Mouse (Mus musculus) hindbrain, embryonic 11.5 days (tissue): ENCODE data around the gene Mrvi1. TPM values are rescaled to one million over a fixed set of nuclear protein-coding genes. Genes with fewer than 3 reads are reported as not detected.

ENCODE experiments used
- ATAC-seq: fragments of 200-750 bp; cut with Nextera tagmentation; 2 replicates; pipeline ENCODE4 v1.8.0; 2017; ENCODE audit warnings: mild to moderate bottlenecking, moderate TSS enrichment, moderate library complexity; ENCODE audit not compliant: low FRiP score
- DNase-seq: peaks from one replicate; pipeline ENCODE4 v3.0.0-alpha.2; 2015; ENCODE audit warnings: low spot score
- H3K27ac ChIP-seq: fragments of 300-500 bp; sonication (generic); 2 replicates; pipeline ENCODE4 v1.5.1; 2014; ENCODE audit warnings: mild to moderate bottlenecking, low read depth, low read length
- H3K27me3 ChIP-seq: fragments of 300-500 bp; sonication (generic); 2 replicates; pipeline ENCODE4 v1.6.1; 2014; ENCODE audit warnings: mild to moderate bottlenecking, low read length, moderate library complexity, mixed read lengths; ENCODE audit not compliant: control insufficient read depth, insufficient read depth
- H3K36me3 ChIP-seq: fragments of 300-500 bp; sonication (generic); 2 replicates; pipeline ENCODE4 v1.6.1; 2014; ENCODE audit warnings: mild to moderate bottlenecking, low read length, moderate library complexity, mixed read lengths; ENCODE audit not compliant: control insufficient read depth, insufficient read depth
- H3K4me1 ChIP-seq: fragments of 300-500 bp; sonication (generic); replicated peaks from 2 replicates; pipeline ENCODE4 v1.6.1; 2014; ENCODE audit warnings: low read length, mixed read lengths; ENCODE audit not compliant: control insufficient read depth, insufficient read depth
- H3K4me2 ChIP-seq: fragments of 300-500 bp; sonication (generic); replicated peaks from 2 replicates; pipeline ENCODE4 v1.6.1; 2014; ENCODE audit warnings: mild to moderate bottlenecking, low read depth, low read length
- H3K4me3 ChIP-seq: fragments of 300-500 bp; sonication (generic); 2 replicates; pipeline ENCODE4 v1.5.1; 2014; ENCODE audit warnings: low read depth, low read length
- H3K9ac ChIP-seq: fragments of 300-500 bp; sonication (generic); 2 replicates; pipeline ENCODE4 v1.6.1; 2014; ENCODE audit warnings: low read depth, low read length
- H3K9me3 ChIP-seq: fragments of 300-500 bp; sonication (generic); 2 replicates; pipeline ENCODE4 v1.6.1; 2016; ENCODE audit warnings: low read length; ENCODE audit not compliant: control insufficient read depth
- WGBS: fragments of 180-500 bp; shearing (Covaris S2); extraction: QIAGEN DNeasy Blood & Tissue Kit; methylation state at CpG from one replicate; pipeline ENCODE4 v1.1.7; 2014; 5-methylcytosine and 5-hydroxymethylcytosine counted together
- polyA plus RNA-seq: library from polyadenylated mRNA; unstranded; fragments of >200 nt; fragmentation: Nextera tagmentation; extraction: Ambion mirVana; gene quantifications from 2 replicates; pipeline ENCODE4 v1.2.1, GENCODE M21; 2014

Mrvi1 gene
- polyA plus RNA-seq, 1 experiment from 2014 or later, result 1.4 TPM

- Histone ChIP-seq H3K4me3 (no peak overlapping the region), H3K9me3 (no peaks in the 10 kb centered on the region), H3K9ac (no peak overlapping the region), H3K36me3 (no peaks in the 10 kb centered on the region), H3K27me3 (no peaks in the 10 kb centered on the region), H3K4me2 (no peak overlapping the region), H3K4me1 (no peaks in the 10 kb centered on the region), H3K27ac (no peak overlapping the region)
- ATAC-seq (no peak), DNase-seq (no peak)
- WGBS, result 82% methylated on average over 8 of the region's 8 CpGs
These were observed 159.2 kb downstream of the Mrvi1 start for GRCm38 (mm10) chr7:110823076-110823475.

- Histone ChIP-seq H3K4me1 (no peaks in the 10 kb centered on the region), H3K4me2 (no peak overlapping the region), H3K9me3 (no peaks in the 10 kb centered on the region), H3K27ac (no peak overlapping the region), H3K9ac (no peak overlapping the region), H3K36me3 (no peaks in the 10 kb centered on the region), H3K27me3 (no peaks in the 10 kb centered on the region), H3K4me3 (no peak overlapping the region)
- ATAC-seq (no peak), DNase-seq (no peak)
- WGBS, result 74% methylated on average over 4 of the region's 4 CpGs
These were observed 160.2 kb downstream of the Mrvi1 start for GRCm38 (mm10) chr7:110822055-110822454.

- no peak overlapping the region for H3K4me2 ChIP-seq
- no peak overlapping the region for H3K9ac ChIP-seq
These were observed 160.6 kb downstream of the Mrvi1 start for GRCm38 (mm10) chr7:110821653-110822052.

GRCm38 (mm10) chr7:110821068-110821467 lies 161.2 kb downstream of the Mrvi1 start:
- 18% methylated on average over 5 of the region's 5 CpGs for WGBS
- no peak overlapping the region for H3K27ac ChIP-seq
- no peaks in the 10 kb centered on the region for H3K9me3 ChIP-seq
- no peak overlapping the region for H3K4me2 ChIP-seq
- no peaks in the 10 kb centered on the region for H3K27me3 ChIP-seq
- no peak overlapping the region for H3K4me3 ChIP-seq
- ATAC-seq, result peak; percentile 70; the same call in 1 of the 2 replicates
- no peak overlapping the region for H3K9ac ChIP-seq
- no peaks in the 10 kb centered on the region for H3K36me3 ChIP-seq
- no peaks in the 10 kb centered on the region for H3K4me1 ChIP-seq
- no peak for DNase-seq

More at GRCm38 (mm10) chr7:110821653-110822052, 160.6 kb downstream of the Mrvi1 start:
- no peaks in the 10 kb centered on the region for H3K4me1 ChIP-seq
- no peaks in the 10 kb centered on the region for H3K27me3 ChIP-seq
- ATAC-seq (no peak), DNase-seq (no peak)
- 75% methylated on average over 3 of the region's 3 CpGs for WGBS
- H3K4me3 ChIP-seq, result no peak overlapping the region
- no peaks in the 10 kb centered on the region for H3K36me3 ChIP-seq
- H3K9me3 ChIP-seq, result no peaks in the 10 kb centered on the region
- no peak overlapping the region for H3K27ac ChIP-seq

GRCm38 (mm10) chr7:110818787-110819350 lies 163.4 kb downstream of the Mrvi1 start:
- H3K9me3 ChIP-seq, result no peaks in the 10 kb centered on the region
- no peaks in the 10 kb centered on the region for H3K36me3 ChIP-seq
- 88% methylated on average over 11 of the region's 11 CpGs for WGBS
- H3K4me1 ChIP-seq, result no peaks in the 10 kb centered on the region
- ATAC-seq, result no peak
- no peak overlapping the region for H3K4me2 ChIP-seq
- no peak for DNase-seq
- no peak overlapping the region for H3K27ac ChIP-seq
- H3K27me3 ChIP-seq, result no peaks in the 10 kb centered on the region
- H3K4me3 ChIP-seq, result no peak overlapping the region
- no peak overlapping the region for H3K9ac ChIP-seq

Other genes with a start within 250 kb of the Mrvi1 start
- 1.3 and 1.4 TPM in 2 replicates for gene Ampd3, start 214.3 kb downstream of the Mrvi1 start, polyA plus RNA-seq
- 28.2 and 29.0 TPM in 2 replicates for gene Rnf141, start 138.0 kb downstream of the Mrvi1 start, polyA plus RNA-seq
- gene Lyve1, start 119.2 kb downstream of the Mrvi1 start, polyA plus RNA-seq, result 2.4 and 2.5 TPM in 2 replicates
- 79.3 and 91.2 TPM in 2 replicates for gene Ctr9, start 46.5 kb upstream of the Mrvi1 start, polyA plus RNA-seq
- gene Eif4g2, start 100.6 kb upstream of the Mrvi1 start, polyA plus RNA-seq, result 1,716 and 2,020 TPM in 2 replicates